Mouse (Mus musculus) bone marrow, adult 2 months (tissue): ENCODE data around the gene Cox20.

ENCODE experiments used
- CTCF ChIP-seq: fragments of 200-500 bp; IDR thresholded peaks from 2 replicates; pipeline ENCODE4 v1.5.1; 2011; ENCODE audit warnings: low read length, control low read depth; ENCODE audit not compliant: control insufficient read depth, insufficient read depth
- POLR2A ChIP-seq: fragments of 200-500 bp; IDR thresholded peaks from 2 replicates; pipeline ENCODE4 v1.6.1; 2011; ENCODE audit warnings: low read depth, mild to moderate bottlenecking, control low read depth, low read length, borderline replicate concordance; ENCODE audit not compliant: control insufficient read depth

GRCm38 (mm10) chr1:178368548-178369271 is 49.8 kb downstream of the Cox20 start:
- no peak for TF ChIP-seq CTCF
- peak; percentile 76 for TF ChIP-seq POLR2A
